Mouse (Mus musculus): ENCODE data around the gene Tmem74b. TPM values are rescaled to one million over a fixed set of nuclear protein-coding genes. Genes with fewer than 3 reads are reported as not detected.

The Tmem74b gene
- polyA plus RNA-seq, 1 experiment from 2014 or later: 2.0 TPM

GRCm38 (mm10) chr2:151742850-151743679 is 41.3 kb downstream of the Tmem74b start:
- H3K27me3 ChIP-seq (replicated peaks): peaks cover 28% of the 10 kb centered on the region
- no peaks in the 10 kb centered on the region for H3K36me3 ChIP-seq
- H3K27ac ChIP-seq (ENCODE audit: poor library complexity, severe bottlenecking): no peak overlapping the region
- no peak overlapping the region for H3K4me3 ChIP-seq
- H3K4me2 ChIP-seq: no peak overlapping the region
- ATAC-seq (ENCODE audit: insufficient number of reproducible peaks, low FRiP score): no peak
- no peaks in the 10 kb centered on the region for H3K9me3 ChIP-seq (replicated peaks)
- no peak overlapping the region for H3K9ac ChIP-seq
- peaks cover 12% of the 10 kb centered on the region for H3K4me1 ChIP-seq (replicated peaks)
- 52% methylated on average over 6 of the region's 6 CpGs for WGBS

- peaks cover 28% of the 10 kb centered on the region for H3K27me3 ChIP-seq (replicated peaks)
- H3K27ac ChIP-seq (ENCODE audit: poor library complexity, severe bottlenecking): no peak within 1 kb of the TSS
- H3K4me3 ChIP-seq: no peak within 1 kb of the TSS
- H3K4me2 ChIP-seq: no peak within 1 kb of the TSS
- H3K9ac ChIP-seq: no peak within 1 kb of the TSS
- no peaks in the 10 kb centered on the region for H3K9me3 ChIP-seq (replicated peaks)
- H3K4me1 ChIP-seq (replicated peaks): peaks cover 12% of the 10 kb centered on the region
- H3K36me3 ChIP-seq: no peaks in the 10 kb centered on the region
- ATAC-seq (ENCODE audit: insufficient number of reproducible peaks, low FRiP score): no peak
Observed at GRCm38 (mm10) chr2:151743845-151744244, 42.0 kb downstream of the Tmem74b start, which contains the start of gene Psmf1. Psmf1 (minus strand) TSS chr2:151744186.

GRCm38 (mm10) chr2:151747847-151748705 is 46.3 kb downstream of the Tmem74b start:
- Histone ChIP-seq H3K4me1 (replicated peaks) (no peaks in the 10 kb centered on the region), H3K36me3 (no peaks in the 10 kb centered on the region), H3K9ac (no peak overlapping the region), H3K27me3 (replicated peaks) (peaks cover 38% of the 10 kb centered on the region), H3K4me3 (no peak overlapping the region), H3K27ac (ENCODE audit: poor library complexity, severe bottlenecking) (no peak overlapping the region), H3K4me2 (no peak overlapping the region), H3K9me3 (replicated peaks) (no peaks in the 10 kb centered on the region)
- ATAC-seq (ENCODE audit: insufficient number of reproducible peaks, low FRiP score): 0 out of 2 replicates have a peak, but pooled peaks have one; percentile 25
- WGBS: 37% methylated on average over 19 of the region's 19 CpGs

GRCm38 (mm10) chr2:151751330-151751729 is 49.5 kb downstream of the Tmem74b start:
- Histone ChIP-seq H3K4me1 (replicated peaks) (no peaks in the 10 kb centered on the region), H3K27ac (ENCODE audit: poor library complexity, severe bottlenecking) (no peak overlapping the region), H3K27me3 (replicated peaks) (peaks cover 21% of the 10 kb centered on the region), H3K9me3 (replicated peaks) (no peaks in the 10 kb centered on the region), H3K4me3 (no peak overlapping the region), H3K4me2 (no peak overlapping the region), H3K9ac (no peak overlapping the region), H3K36me3 (no peaks in the 10 kb centered on the region)
- no peak for ATAC-seq (ENCODE audit: insufficient number of reproducible peaks, low FRiP score)
- WGBS: 57% methylated on average over 5 of the region's 5 CpGs

- H3K4me2 ChIP-seq: no peak overlapping the region
Observed at GRCm38 (mm10) chr2:151756277-151757061, 54.7 kb downstream of the Tmem74b start.

GRCm38 (mm10) chr2:151757451-151757850 is 55.6 kb downstream of the Tmem74b start:
- WGBS: 79% methylated on average over 5 of the region's 5 CpGs
- Histone ChIP-seq H3K36me3 (no peaks in the 10 kb centered on the region), H3K9me3 (replicated peaks) (no peaks in the 10 kb centered on the region), H3K27me3 (replicated peaks) (no peaks in the 10 kb centered on the region; the same call in 1 of the 2 replicates), H3K4me1 (replicated peaks) (no peaks in the 10 kb centered on the region), H3K27ac (ENCODE audit: poor library complexity, severe bottlenecking) (no peak overlapping the region), H3K9ac (no peak overlapping the region), H3K4me2 (no peak overlapping the region), H3K4me3 (no peak overlapping the region)
- ATAC-seq (ENCODE audit: insufficient number of reproducible peaks, low FRiP score): no peak

More at GRCm38 (mm10) chr2:151756277-151757061, 54.7 kb downstream of the Tmem74b start:
- no peak for ATAC-seq (ENCODE audit: insufficient number of reproducible peaks, low FRiP score)
- H3K27ac ChIP-seq (ENCODE audit: poor library complexity, severe bottlenecking): no peak overlapping the region
- no peak overlapping the region for H3K9ac ChIP-seq
- H3K9me3 ChIP-seq (replicated peaks): no peaks in the 10 kb centered on the region
- no peaks in the 10 kb centered on the region for H3K36me3 ChIP-seq
- H3K27me3 ChIP-seq (replicated peaks): no peaks in the 10 kb centered on the region; the same call in 1 of the 2 replicates
- no peak overlapping the region for H3K4me3 ChIP-seq
- WGBS: 62% methylated on average over 9 of the region's 9 CpGs
- no peaks in the 10 kb centered on the region for H3K4me1 ChIP-seq (replicated peaks)

- no peaks in the 10 kb centered on the region for H3K36me3 ChIP-seq
- no peaks in the 10 kb centered on the region for H3K9me3 ChIP-seq (replicated peaks)
- no peak overlapping the region for H3K27ac ChIP-seq (ENCODE audit: poor library complexity, severe bottlenecking)
- H3K4me1 ChIP-seq (replicated peaks): no peaks in the 10 kb centered on the region
- H3K27me3 ChIP-seq (replicated peaks): no peaks in the 10 kb centered on the region; the same call in 1 of the 2 replicates
- H3K4me3 ChIP-seq: no peak overlapping the region
- H3K4me2 ChIP-seq: no peak overlapping the region
- WGBS: 49% methylated on average over 1 of the region's 1 CpGs
- no peak overlapping the region for H3K9ac ChIP-seq
- ATAC-seq (ENCODE audit: insufficient number of reproducible peaks, low FRiP score): no peak
Observed at GRCm38 (mm10) chr2:151758806-151759353, 57.1 kb downstream of the Tmem74b start.

Other genes with a start within 250 kb of the Tmem74b start
- gene 4921509C19Rik, start 225.9 kb upstream of the Tmem74b start, polyA plus RNA-seq (2016; fragmentation: Nextera tagmentation; extraction: Ambion mirVana): not detected in 2 replicates
- 159 and 160 TPM in 2 replicates for gene Nsfl1c, start 207.8 kb upstream of the Tmem74b start, polyA plus RNA-seq (2016; fragmentation: Nextera tagmentation; extraction: Ambion mirVana)
- 751 and 791 TPM in 2 replicates for gene Fkbp1a, start 159.5 kb upstream of the Tmem74b start, polyA plus RNA-seq (2016; fragmentation: Nextera tagmentation; extraction: Ambion mirVana)
- gene Sdcbp2, start 129.4 kb upstream of the Tmem74b start, polyA plus RNA-seq (2016; fragmentation: Nextera tagmentation; extraction: Ambion mirVana): 1.0 and 1.6 TPM in 2 replicates
- 0.22 and 0.38 TPM in 2 replicates for gene Snph, start 69.4 kb upstream of the Tmem74b start, polyA plus RNA-seq (2016; fragmentation: Nextera tagmentation; extraction: Ambion mirVana)
- not detected in 2 replicates for gene Rad21l, start 33.5 kb upstream of the Tmem74b start, polyA plus RNA-seq (2016; fragmentation: Nextera tagmentation; extraction: Ambion mirVana)
- gene Psmf1, start 42.2 kb downstream of the Tmem74b start, polyA plus RNA-seq (2016; fragmentation: Nextera tagmentation; extraction: Ambion mirVana): 28.7 TPM in 2 replicates
- gene Rspo4, start 140.9 kb downstream of the Tmem74b start, polyA plus RNA-seq (2016; fragmentation: Nextera tagmentation; extraction: Ambion mirVana): not detected in 2 replicates
- gene Angpt4, start 209.2 kb downstream of the Tmem74b start, polyA plus RNA-seq (2016; fragmentation: Nextera tagmentation; extraction: Ambion mirVana): 0.13 and 0.20 TPM in 2 replicates